Mouse (Mus musculus): ENCODE results near the gene Cd2. TPM values are rescaled to one million over a fixed set of nuclear protein-coding genes. Genes with fewer than 3 reads are reported as not detected.

Gene Cd2
- polyA plus RNA-seq, 1 experiment from 2014 or later, result not detected

DNA sequence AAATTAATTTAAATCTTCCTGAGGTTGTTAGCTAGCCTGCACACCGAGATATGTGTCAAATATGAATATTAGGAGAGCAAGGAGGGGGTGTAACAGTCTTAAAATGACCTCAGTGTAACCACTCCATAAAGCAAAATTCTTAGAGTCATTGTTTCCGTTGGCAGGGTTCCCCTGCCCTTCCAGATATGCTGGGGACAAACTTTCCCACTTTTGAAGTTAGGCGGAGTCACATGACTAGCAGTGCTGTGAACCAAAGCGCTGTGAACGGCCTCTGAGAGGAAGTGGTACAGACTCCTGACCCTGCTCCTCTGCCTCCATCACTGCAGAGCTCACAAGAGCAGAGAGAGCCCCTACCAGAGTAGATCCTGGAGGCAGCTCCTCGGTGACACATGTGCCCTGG, 49.0 kb downstream of the Cd2 start:
- H3K27me3 ChIP-seq, result no peaks in the 10 kb centered on the region
- peaks cover 18% of the 10 kb centered on the region for H3K4me1 ChIP-seq (replicated peaks)
- H3K36me3 ChIP-seq, result no peaks in the 10 kb centered on the region
- H3K27ac ChIP-seq, result no peak overlapping the region
- ATAC-seq (ENCODE audit: insufficient number of reproducible peaks, insufficient read depth, low FRiP score, low TSS enrichment, low read depth), result no peak
- WGBS, result 87% methylated on average over 6 of the region's 6 CpGs
- H3K4me2 ChIP-seq, result no peak overlapping the region
- no peaks in the 10 kb centered on the region for H3K9me3 ChIP-seq
- no peak overlapping the region for H3K9ac ChIP-seq (replicated peaks)
- H3K4me3 ChIP-seq (replicated peaks), result no peak overlapping the region

DNA sequence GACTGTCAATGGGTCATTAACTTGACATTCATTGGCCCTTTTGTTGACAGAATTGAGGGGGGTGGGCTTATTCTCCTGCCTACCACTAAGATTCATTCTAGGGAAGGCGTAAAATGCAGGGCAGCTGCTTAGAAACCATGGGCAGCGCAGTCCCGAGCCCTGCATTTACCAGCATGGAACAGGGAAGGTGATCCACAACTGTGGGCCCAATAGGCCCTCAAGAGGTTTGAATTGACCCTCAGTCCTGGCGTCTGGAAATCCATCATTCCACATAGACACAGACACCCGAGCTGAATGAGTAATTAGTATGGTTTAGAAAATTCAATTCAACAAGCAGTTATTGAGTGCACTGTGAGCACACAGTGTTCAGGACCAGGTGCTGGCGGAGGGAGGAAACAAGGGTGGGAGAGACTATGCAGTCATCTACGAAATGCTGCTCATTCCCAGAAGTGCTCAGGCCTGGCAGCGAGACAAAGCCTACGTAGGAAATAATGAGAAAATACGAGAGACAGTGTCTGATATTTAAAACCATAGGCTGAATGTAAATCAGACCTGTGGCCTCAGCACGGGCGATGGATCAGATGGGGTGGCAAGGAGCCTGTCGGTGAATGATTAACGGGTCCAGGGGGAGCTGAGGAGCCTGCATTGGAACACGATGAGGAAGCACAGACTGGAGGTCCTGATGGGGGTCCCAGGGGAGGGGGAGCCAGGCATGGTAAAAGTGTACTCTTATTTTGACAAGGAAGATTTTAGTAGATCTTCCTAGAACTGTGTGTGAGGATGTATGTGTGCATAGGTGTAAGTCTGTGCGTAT, 50.5 kb downstream of the Cd2 start:
- H3K27ac ChIP-seq, result no peak overlapping the region
- 35% methylated on average over 16 of the region's 16 CpGs for WGBS
- no peak overlapping the region for H3K4me2 ChIP-seq

DNA sequence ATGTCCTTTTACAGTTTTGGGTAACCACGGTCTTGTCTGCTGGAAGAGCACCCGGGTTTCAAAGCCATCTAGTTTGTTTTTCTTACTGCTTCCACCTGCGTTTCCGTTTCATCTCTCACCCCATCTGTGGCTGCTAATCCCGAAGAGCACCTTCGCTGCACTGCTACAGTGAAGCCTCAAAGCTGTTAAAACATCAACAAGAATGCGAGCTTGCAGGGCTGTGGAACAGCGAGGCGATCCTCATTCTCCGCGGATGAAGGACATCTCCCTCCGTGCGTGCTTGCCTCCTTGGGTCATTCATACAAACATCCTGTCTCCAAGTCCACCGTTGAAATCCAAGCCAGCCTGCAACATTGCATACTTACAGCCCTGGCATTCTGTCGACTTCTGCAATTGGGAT, 51.5 kb downstream of the Cd2 start:
- no peaks in the 10 kb centered on the region for H3K9me3 ChIP-seq
- H3K36me3 ChIP-seq, result no peaks in the 10 kb centered on the region
- 45% methylated on average over 15 of the region's 15 CpGs for WGBS
- H3K9ac ChIP-seq (replicated peaks), result no peak overlapping the region
- ATAC-seq (ENCODE audit: insufficient number of reproducible peaks, insufficient read depth, low FRiP score, low TSS enrichment, low read depth), result no peak
- no peaks in the 10 kb centered on the region for H3K27me3 ChIP-seq
- no peak overlapping the region for H3K4me3 ChIP-seq (replicated peaks)
- no peak overlapping the region for H3K27ac ChIP-seq
- H3K4me1 ChIP-seq (replicated peaks), result peaks cover 21% of the 10 kb centered on the region
- no peak overlapping the region for H3K4me2 ChIP-seq

More for the DNA sequence above, 50.5 kb downstream of the Cd2 start:
- no peaks in the 10 kb centered on the region for H3K36me3 ChIP-seq
- H3K27me3 ChIP-seq, result no peaks in the 10 kb centered on the region
- peaks cover 26% of the 10 kb centered on the region for H3K4me1 ChIP-seq (replicated peaks)
- H3K4me3 ChIP-seq (replicated peaks), result no peak overlapping the region
- no peaks in the 10 kb centered on the region for H3K9me3 ChIP-seq
- no peak for ATAC-seq (ENCODE audit: insufficient number of reproducible peaks, insufficient read depth, low FRiP score, low TSS enrichment, low read depth)
- H3K9ac ChIP-seq (replicated peaks), result no peak overlapping the region

DNA sequence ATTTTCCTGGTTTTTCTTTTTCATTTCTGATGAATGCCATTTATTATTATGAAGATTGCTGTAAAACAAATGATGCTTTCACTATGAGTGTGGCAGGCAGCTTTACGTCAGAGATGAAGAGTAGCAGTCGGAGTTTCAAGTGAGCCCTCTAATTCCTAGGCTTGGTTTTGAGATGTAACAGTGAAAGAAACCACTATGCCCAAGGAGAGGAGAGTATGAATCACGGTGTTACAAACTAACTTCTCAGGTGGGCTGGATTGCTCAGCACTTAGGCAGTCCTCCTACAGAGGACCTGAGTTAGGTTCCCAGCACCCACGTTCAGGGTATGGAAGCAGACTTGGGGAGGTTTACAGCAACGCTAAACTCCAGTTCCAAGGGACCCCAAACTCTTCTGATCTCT, 52.4 kb downstream of the Cd2 start:
- Histone ChIP-seq H3K9ac (replicated peaks) (no peak overlapping the region), H3K4me3 (replicated peaks) (no peak overlapping the region), H3K4me1 (replicated peaks) (peaks cover 21% of the 10 kb centered on the region), H3K27me3 (no peaks in the 10 kb centered on the region), H3K27ac (no peak overlapping the region), H3K36me3 (no peaks in the 10 kb centered on the region), H3K9me3 (no peaks in the 10 kb centered on the region), H3K4me2 (no peak overlapping the region)
- ATAC-seq (ENCODE audit: insufficient number of reproducible peaks, insufficient read depth, low FRiP score, low TSS enrichment, low read depth), result no peak
- WGBS, result 94% methylated on average over 5 of the region's 5 CpGs

DNA sequence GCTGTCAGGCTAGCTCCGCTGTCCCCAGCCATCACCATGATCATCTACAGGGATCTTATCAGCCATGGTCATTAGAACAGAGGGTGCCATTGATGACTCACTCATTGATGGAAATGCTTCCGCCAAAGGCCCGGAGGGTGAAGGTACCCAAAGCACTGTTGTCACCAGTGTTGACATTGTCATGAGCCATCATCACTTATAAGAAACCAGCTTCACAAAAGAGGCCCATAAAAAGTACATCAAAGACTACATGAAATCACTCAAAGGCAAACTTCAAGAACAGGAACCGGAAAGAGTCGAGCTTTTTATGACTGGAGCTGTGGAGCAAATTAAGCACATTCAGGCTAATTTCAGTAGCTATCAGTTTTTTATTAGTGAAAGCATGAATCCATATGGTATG, 54.3 kb downstream of the Cd2 start:
- no peak for ATAC-seq (ENCODE audit: insufficient number of reproducible peaks, insufficient read depth, low FRiP score, low TSS enrichment, low read depth)
- peaks cover 21% of the 10 kb centered on the region for H3K4me1 ChIP-seq (replicated peaks)
- H3K9me3 ChIP-seq, result no peaks in the 10 kb centered on the region
- 54% methylated on average over 5 of the region's 5 CpGs for WGBS
- no peaks in the 10 kb centered on the region for H3K36me3 ChIP-seq
- no peak overlapping the region for H3K4me2 ChIP-seq
- no peak overlapping the region for H3K4me3 ChIP-seq (replicated peaks)
- H3K27me3 ChIP-seq, result no peaks in the 10 kb centered on the region
- H3K9ac ChIP-seq (replicated peaks), result no peak overlapping the region
- H3K27ac ChIP-seq, result no peak overlapping the region

DNA sequence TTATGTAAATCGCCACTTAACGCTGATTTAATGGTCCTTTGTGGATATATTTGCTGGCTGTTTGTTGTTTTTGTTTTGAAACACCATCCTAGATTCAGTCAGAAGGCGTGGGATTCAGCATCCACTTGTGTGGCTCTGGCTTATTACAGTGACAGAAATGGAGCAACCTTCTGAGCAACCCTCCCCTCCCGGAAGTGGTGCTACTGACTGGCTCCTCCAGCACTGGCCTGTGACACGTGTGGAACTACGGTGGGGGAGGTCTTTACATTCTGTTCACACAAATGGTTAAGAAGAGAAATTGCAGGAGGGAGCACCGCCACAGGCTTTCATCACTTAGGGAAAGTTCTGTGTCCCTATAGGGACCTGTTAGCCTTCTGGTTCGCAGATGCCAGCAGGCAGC, 55.2 kb downstream of the Cd2 start:
- no peaks in the 10 kb centered on the region for H3K36me3 ChIP-seq
- no peaks in the 10 kb centered on the region for H3K27me3 ChIP-seq
- H3K27ac ChIP-seq, result no peak overlapping the region
- H3K9ac ChIP-seq (replicated peaks), result no peak overlapping the region
- 28% methylated on average over 8 of the region's 8 CpGs for WGBS
- H3K9me3 ChIP-seq, result no peaks in the 10 kb centered on the region
- H3K4me1 ChIP-seq (replicated peaks), result peaks cover 18% of the 10 kb centered on the region
- no peak for ATAC-seq (ENCODE audit: insufficient number of reproducible peaks, insufficient read depth, low FRiP score, low TSS enrichment, low read depth)
- no peak overlapping the region for H3K4me3 ChIP-seq (replicated peaks)
- H3K4me2 ChIP-seq, result no peak overlapping the region

DNA sequence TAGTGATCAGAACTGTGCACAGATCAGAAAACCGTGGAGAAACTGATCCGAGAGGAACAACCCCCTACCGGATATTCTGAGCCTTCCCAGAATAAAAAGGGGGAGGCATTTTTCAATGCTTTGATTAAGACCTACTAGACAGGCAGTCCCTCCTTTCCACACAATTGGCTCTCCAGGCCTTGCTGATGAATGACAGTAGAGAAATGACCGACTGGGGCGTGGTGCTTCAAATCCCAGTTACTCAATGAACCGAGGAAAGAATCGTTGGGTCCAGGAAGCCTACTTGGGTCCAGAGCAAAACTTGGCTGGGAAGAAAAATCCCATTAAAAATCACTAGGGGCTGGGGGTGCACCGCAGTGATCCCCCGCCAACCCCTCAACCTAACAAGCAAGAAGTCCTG, 57.5 kb downstream of the Cd2 start:
- no peaks in the 10 kb centered on the region for H3K36me3 ChIP-seq
- no peak for ATAC-seq (ENCODE audit: insufficient number of reproducible peaks, insufficient read depth, low FRiP score, low TSS enrichment, low read depth)
- no peak overlapping the region for H3K4me3 ChIP-seq (replicated peaks)
- no peaks in the 10 kb centered on the region for H3K27me3 ChIP-seq
- no peak overlapping the region for H3K4me2 ChIP-seq
- 0 out of 2 replicates have a peak, but pooled peaks cover 7% of the 10 kb centered on the region for H3K4me1 ChIP-seq (replicated peaks)
- WGBS, result 85% methylated on average over 9 of the region's 9 CpGs
- no peak overlapping the region for H3K27ac ChIP-seq
- H3K9ac ChIP-seq (replicated peaks), result no peak overlapping the region
- no peaks in the 10 kb centered on the region for H3K9me3 ChIP-seq

DNA sequence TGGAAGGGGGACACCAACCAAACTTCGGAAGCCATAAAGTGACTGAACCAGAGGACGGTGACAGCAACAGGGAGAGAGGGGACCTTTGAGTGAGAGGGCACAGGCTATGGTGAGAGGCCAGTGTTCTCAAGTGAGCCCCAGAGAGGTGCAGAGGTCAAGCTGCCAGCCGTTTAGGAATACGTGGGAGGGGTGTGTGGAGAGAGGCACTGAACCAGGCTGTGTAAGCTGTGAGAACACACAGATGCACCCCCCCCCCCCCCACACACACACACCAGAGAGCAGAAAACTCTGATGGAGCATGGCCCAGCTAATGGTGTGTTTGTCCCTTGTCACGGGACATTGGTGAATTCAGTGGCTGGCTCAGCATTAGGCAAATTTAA, 58.2 kb downstream of the Cd2 start:
- Histone ChIP-seq H3K4me1 (replicated peaks) (0 out of 2 replicates have a peak, but pooled peaks cover 7% of the 10 kb centered on the region), H3K27me3 (no peaks in the 10 kb centered on the region), H3K36me3 (no peaks in the 10 kb centered on the region), H3K9me3 (no peaks in the 10 kb centered on the region), H3K4me2 (no peak overlapping the region), H3K27ac (no peak overlapping the region), H3K4me3 (replicated peaks) (no peak overlapping the region), H3K9ac (replicated peaks) (no peak overlapping the region)
- ATAC-seq (ENCODE audit: insufficient number of reproducible peaks, insufficient read depth, low FRiP score, low TSS enrichment, low read depth), result no peak
- WGBS, result 42% methylated on average over 5 of the region's 5 CpGs

DNA sequence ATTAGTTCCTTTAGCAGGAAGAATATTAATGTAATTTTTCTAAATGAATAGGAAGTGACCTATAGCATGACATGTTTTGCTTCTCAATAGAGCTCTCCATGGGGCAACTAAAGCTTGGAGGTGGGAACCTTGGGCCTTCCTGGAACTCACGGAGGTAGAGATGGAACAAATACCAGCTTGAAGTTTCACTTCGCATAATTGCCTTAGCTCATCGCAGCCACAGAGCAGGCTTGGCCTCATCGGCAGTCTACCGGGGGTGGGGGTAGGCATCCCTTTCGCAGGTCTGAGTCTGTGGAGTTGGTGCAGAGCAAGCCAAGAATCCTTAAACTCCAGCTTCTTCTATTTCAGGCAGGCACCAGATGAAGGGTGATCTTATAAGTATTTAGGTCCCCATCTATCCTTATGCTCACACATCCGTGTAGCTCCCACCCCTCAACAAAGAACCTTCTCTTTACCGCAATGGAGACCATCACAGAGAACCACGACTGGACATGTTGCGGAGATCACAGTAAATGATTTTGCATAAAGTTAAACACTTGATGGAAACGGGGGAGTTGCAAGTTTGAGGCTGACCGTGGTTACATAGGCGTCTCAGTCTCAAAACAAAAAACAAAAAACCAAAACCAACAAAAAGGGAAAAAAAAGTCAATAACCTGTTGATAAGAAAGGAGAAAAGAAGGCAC, 58.7 kb downstream of the Cd2 start:
- no peaks in the 10 kb centered on the region for H3K27me3 ChIP-seq

DNA sequence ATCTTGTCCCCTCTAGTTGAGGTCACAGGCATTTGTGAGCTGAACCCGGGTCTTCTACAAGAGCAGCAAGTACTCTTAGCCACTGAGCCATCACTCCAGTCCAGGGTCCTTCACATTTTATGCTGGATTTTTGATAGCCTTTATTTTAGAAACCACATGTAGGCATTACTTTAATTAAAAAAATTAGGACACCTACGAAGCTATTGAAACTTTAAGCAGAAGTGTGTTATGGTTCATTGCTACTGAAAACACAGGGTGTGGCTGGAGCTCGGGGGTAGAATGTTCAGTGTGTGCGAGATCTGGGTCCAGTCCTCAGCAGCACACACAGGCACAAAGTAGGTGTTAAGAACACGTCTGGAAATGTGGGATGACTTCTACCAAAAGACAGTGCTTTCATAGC, 59.7 kb downstream of the Cd2 start:
- H3K9ac ChIP-seq (replicated peaks), result no peak overlapping the region
- no peak for ATAC-seq (ENCODE audit: insufficient number of reproducible peaks, insufficient read depth, low FRiP score, low TSS enrichment, low read depth)
- H3K27ac ChIP-seq, result no peak overlapping the region
- H3K9me3 ChIP-seq, result no peaks in the 10 kb centered on the region
- H3K36me3 ChIP-seq, result no peaks in the 10 kb centered on the region
- no peak overlapping the region for H3K4me3 ChIP-seq (replicated peaks)
- 0 out of 2 replicates have a peak, but pooled peaks cover 7% of the 10 kb centered on the region for H3K4me1 ChIP-seq (replicated peaks)
- no peaks in the 10 kb centered on the region for H3K27me3 ChIP-seq
- WGBS, result 85% methylated on average over 5 of the region's 5 CpGs
- no peak overlapping the region for H3K4me2 ChIP-seq

More for the DNA sequence above, 58.7 kb downstream of the Cd2 start:
- Histone ChIP-seq H3K9me3 (no peaks in the 10 kb centered on the region), H3K9ac (replicated peaks) (no peak overlapping the region), H3K4me2 (no peak overlapping the region), H3K27ac (no peak overlapping the region), H3K4me3 (replicated peaks) (no peak overlapping the region), H3K36me3 (no peaks in the 10 kb centered on the region), H3K4me1 (replicated peaks) (0 out of 2 replicates have a peak, but pooled peaks cover 7% of the 10 kb centered on the region)
- ATAC-seq (ENCODE audit: insufficient number of reproducible peaks, insufficient read depth, low FRiP score, low TSS enrichment, low read depth), result no peak
- 89% methylated on average over 13 of the region's 13 CpGs for WGBS

All from limb, embryonic 12.5 days (tissue).